Mouse (Mus musculus) embryo, embryonic 11 days (tissue): ENCODE measurements around the gene Mmp20.

ENCODE experiments used
- DNase-seq: peaks from one replicate; pipeline ENCODE4 v3.0.0-alpha.2; 2015

The Mmp20 gene

GRCm38 (mm10) chr9:7627931-7628330 is at the start of gene Mmp20:
Gene Mmp20, plus strand, starts transcription at chr9:7628231.
- DNase-seq: no peak

- no peak for DNase-seq
Measured at GRCm38 (mm10) chr9:7590063-7590462, 38.0 kb upstream of the Mmp20 start.

- DNase-seq: no peak
Measured at GRCm38 (mm10) chr9:7593272-7593812, 34.7 kb upstream of the Mmp20 start.

DNA sequence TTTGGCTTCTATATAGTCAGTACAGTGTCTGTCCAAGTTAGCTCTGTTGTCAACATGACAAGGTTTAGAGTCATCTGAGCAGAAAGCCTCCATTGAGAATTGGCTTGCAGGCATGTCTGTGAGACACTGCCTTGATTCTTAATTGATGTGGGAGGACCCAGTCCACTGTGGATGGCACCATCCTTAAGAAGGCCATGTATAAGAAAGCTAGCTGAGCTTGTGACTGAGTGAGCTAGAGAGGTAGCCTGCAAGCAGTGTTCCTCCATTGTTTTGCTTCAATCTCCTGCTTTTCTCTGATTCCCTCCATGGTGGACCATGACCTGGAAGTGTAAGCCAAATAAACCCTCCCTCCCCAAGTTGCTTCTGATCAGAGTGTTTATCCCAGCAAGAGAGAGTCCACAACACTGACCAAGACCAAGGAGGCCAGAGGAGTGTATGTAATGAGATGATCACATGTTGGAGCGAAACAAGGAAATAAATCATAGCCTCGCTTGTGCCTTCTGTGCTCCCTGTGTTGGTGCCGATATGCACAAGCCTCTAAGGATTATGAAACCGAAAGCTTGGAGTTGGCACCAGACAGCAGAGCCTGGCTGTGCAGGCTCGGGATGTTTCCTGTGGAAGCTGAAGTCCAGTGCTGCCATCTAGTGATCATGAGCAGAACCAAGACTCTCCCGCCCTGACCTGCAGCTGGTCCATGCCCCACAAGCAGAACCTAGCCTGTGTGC is 33.1 kb upstream of the Mmp20 start:
- DNase-seq: peak; percentile 88

DNA sequence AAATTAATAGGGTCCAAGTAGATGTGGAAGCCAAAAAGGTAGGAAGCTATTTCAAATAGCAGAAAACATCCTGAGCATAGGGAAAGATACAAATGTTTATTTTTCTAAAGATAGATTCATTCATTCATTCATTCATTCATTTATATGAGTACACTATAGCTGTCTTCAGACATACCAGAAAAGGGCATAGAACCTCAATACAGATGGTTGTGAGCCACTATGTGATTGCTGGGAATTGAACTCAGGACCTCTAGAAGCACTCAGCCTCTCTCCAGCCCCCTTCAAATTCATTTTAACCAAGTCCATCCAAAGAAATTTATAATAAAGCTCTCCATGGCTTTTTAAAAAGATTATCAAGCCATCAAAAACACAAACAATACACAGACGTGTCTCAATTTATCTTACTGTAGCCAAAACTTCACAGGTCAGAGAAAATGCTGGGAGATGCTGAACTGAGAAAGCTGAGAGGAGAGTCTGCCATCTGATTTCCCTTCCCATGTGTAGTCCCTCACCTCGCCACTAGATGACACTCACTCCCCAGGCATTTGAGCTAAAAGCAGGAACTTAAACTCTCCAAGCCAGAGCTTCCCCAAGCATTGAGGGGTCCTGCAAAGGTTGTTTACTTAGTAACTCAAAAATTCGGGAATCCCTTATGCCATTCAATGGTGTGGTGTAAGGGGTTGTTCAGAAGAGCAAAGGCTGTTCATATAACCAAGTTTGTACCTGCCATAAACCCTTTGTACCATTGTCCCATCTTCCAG is 24.9 kb upstream of the Mmp20 start:
- peak; percentile 71 for DNase-seq

- no peak for DNase-seq
Measured at GRCm38 (mm10) chr9:7604005-7604404, 24.0 kb upstream of the Mmp20 start.

DNA sequence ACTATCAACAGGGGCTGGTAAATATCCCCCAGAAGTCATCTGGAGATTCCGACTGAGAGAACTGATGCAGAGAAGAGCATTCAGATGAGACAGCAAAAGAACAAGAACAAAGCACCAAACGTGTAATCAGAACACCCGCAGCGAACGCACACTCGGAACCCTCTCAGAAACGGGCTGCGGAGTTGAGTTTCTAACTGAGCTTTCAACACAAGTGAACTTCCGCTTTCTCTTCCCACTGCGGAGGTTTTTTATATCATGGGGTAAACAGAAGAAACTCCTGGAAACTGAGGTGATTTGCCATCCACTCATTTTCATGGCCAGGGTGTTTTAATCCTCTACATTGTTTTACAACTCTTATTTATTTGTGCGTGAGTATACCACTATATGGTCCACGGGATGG is 22.4 kb upstream of the Mmp20 start:
- DNase-seq: no peak

GRCm38 (mm10) chr9:7622582-7622981 is 5.4 kb upstream of the Mmp20 start:
- no peak for DNase-seq

DNA sequence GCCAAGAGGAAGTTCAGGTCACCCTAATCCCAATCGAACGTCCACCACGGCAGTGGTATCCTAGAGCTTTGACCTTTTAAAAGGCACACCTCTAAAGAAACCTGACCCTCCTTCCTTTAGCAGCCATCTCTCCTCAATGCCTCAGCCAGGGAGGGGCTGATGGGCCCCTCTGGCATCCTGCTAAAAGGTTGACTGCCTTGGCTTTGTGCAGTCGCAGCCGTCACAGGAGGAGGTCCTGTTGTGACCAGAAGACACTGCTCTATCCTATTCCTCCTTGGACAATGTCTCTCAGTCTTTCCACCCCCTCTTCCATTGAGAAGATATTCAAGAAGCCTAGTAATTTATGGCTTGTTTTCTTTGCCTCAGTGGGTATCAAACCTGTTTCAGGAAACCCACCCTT is 5.9 kb downstream of the Mmp20 start:
- DNase-seq: peak; percentile 3

- DNase-seq: no peak
Measured at GRCm38 (mm10) chr9:7647901-7648300, 19.9 kb downstream of the Mmp20 start.

DNA sequence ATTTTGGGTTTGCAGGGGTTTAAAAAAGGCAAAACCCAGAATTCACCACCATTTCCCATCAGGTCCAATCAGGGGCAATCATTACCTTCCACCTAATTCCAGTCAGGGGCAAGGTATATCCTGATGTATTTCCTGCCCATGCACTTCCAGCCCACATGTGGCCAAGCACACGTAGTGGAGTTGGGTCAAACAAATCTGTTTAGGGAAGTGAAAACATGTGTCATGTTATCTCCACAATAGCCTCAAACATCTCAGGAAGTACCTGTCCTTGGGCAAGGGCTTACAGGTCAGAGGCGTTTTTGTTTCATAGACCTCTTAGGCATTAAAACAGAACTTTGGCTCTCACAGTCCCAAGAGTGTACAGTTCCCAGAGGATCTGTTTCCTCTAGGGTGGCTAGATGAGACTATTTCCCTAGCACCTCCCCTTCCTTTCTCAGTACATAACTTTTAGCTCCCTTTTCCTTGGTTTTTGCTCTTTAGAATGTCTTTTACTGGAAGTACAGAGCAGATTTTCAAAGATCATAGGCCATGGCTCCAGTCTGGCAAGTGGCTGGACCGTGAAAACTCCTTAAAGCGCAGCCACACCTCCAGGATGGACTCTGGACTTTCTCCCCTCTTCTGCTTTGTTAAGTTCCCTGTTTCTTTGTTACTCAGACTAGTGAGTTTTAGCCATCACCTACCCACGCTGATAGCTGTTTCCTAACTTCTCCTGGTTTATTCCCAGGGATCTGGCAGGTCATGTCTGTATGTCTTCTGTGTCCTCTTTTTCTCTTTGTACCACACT is 22.6 kb downstream of the Mmp20 start:
- no peak for DNase-seq

- no peak for DNase-seq
Measured at GRCm38 (mm10) chr9:7652351-7653085, 24.5 kb downstream of the Mmp20 start.

GRCm38 (mm10) chr9:7657946-7658345 is 29.9 kb downstream of the Mmp20 start:
- DNase-seq: no peak

DNA sequence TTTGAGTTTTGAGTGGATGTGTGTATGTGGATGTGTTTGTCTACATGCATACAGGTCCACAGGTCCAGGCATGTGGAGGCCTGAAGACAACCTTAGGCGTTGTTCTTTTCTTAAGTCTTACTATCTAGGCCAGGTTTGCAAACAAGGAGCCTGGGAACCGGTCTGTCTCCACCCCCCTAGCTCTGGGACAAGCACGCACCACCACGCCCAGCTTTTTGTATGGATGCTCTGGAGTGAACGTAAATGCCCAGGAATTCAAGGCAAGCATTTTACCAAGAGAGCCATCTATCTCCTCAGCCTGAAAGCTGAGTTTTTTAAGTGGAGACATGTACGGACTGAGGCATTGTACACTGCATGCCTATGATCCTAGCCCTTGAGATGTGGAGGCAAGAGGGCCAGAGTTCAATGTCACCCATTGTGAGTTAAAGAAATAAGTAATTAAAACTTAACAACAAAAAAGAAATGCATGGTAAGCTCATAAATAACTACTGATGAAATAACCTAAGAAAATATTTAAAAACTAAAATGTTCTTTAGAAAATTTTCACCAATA is 31.5 kb downstream of the Mmp20 start:
- peak; percentile 30 for DNase-seq

- DNase-seq: no peak
Measured at GRCm38 (mm10) chr9:7661371-7661770, 33.3 kb downstream of the Mmp20 start.

DNA sequence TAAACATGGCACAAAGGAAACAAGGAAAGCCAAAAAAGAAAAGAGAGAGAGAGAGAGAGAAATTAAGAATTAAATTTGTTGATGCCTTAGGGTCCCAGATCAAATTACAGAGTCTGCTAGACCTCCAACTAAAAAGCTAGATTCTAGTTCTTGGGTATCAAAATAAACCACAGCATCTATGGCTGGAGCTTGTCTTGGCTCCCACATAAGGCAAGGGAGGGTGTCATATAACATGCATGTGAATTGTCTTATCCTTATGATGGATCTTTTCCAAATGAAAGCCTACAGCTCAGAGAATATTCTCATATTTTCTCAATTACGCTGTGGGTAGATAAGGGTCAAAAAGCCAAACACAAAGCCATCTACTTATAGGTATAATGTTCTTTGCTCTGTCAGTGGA is 41.6 kb downstream of the Mmp20 start:
- DNase-seq: no peak

DNA sequence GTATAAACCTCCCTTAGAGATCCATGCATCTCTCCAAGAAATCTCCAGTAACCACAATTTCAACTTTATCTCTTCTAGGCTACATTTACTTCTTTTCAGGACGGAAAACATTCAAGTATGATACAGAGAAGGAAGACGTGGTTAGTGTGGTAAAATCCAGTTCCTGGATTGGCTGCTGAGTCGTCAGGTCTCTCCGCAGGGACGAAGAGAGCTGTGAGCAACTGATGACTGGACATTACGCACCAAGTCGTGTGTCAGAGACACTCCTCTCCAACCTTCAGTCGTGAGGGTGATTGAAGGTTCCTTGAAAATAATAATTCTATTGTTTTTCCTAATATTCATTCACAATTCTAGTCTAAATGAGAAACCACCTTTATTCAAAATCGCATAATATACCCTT is 45.0 kb downstream of the Mmp20 start:
- DNase-seq: no peak

DNA sequence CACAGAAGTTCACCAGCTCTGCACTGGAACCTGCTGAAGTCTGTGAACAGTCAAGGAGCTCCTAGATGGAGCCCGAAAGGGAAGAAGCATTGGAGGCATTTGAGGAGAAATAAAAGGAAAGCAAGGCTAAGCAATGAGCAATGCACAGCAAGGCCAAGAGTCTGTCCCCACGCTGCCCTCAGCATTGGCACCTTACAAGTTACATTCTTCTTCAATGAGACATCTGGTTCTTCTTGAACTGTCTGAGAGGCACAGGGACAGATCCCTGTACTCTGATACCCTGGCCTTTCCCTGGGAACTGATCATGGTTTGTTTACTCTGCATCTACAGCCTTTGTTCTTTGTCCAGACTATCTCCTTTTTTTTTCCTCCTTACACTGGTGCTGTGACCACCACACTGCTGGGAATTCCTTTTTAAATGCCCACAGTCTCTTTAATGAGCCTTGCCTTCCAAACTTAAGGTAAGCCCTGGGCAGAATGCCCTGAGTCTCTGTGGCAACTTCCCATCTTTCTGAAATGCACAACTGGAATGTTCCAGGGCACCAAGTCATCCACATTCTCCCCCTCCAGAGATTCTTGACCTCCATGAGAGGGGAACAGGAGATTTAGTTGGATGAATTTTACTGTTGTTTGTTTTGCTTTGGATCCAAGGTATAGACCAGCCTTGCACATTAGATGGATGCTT is 50.3 kb downstream of the Mmp20 start:
- DNase-seq: no peak

GRCm38 (mm10) chr9:7682081-7682618 is 54.1 kb downstream of the Mmp20 start:
- no peak for DNase-seq

GRCm38 (mm10) chr9:7686024-7686423 is 58.0 kb downstream of the Mmp20 start:
- no peak for DNase-seq

DNA sequence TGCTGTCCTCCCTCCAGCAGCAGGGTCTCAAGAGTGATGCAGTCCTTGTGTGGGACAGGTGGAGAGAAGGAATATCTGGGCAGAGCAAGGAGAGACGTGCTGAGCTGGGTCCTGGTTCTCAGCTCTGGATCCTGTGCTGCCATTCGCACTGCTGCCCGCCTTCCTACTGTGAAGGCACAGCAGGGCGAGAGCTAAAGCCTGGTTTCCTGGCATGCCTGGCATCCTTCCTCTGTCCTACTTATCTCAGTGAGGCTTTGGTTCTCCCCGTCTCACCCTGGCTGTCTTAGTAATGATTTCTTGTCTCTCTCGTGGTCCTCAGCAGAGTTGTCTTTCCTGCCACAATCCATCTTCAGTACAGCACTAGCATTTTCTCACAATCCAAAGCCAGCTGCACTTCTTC is 61.8 kb downstream of the Mmp20 start:
- DNase-seq: no peak
